Mouse (Mus musculus): ENCODE results near the gene Clrn2.

- TF ChIP-seq CTCF (IDR thresholded peaks at IDR 0.05; ENCODE audit: low read depth, low read length) (no peak), POLR2A (IDR thresholded peaks at IDR 0.05; ENCODE audit: extremely low read depth, insufficient read depth, low read length) (no peak)
Observed at GRCm38 (mm10) chr5:45437826-45438225, 15.7 kb upstream of the Clrn2 start.
